Mouse (Mus musculus) embryonic facial prominence, embryonic 11.5 days (tissue): ENCODE data around the gene Tmem151a. TPM values are rescaled to one million over a fixed set of nuclear protein-coding genes. Genes with fewer than 3 reads are reported as not detected.
A peak's percentile ranks its signal among the peaks of the same experiment; 100 is the strongest.

Experiments used
- ATAC-seq: fragments of 200-750 bp; cut with Nextera tagmentation; replicated peaks from 2 replicates; pipeline ENCODE4 v1.8.0; 2017; ENCODE audit warnings: low read depth; ENCODE audit not compliant: insufficient number of reproducible peaks, low FRiP score, low TSS enrichment
- DNase-seq: peaks from one replicate; pipeline ENCODE4 v3.0.0-alpha.2; 2015; ENCODE audit warnings: low spot score
- H3K27ac ChIP-seq: fragments of 300-500 bp; sonication (generic); replicated peaks from 2 replicates; pipeline ENCODE4 v1.5.1; 2014; ENCODE audit warnings: mild to moderate bottlenecking, low read depth, low read length, control low read depth
- H3K27me3 ChIP-seq: fragments of 300-500 bp; sonication (generic); 2 replicates; pipeline ENCODE4 v1.6.1; 2014; ENCODE audit warnings: mild to moderate bottlenecking, low read length, moderate library complexity, mixed read lengths; ENCODE audit not compliant: control insufficient read depth, insufficient read depth
- H3K36me3 ChIP-seq: fragments of 300-500 bp; sonication (generic); replicated peaks from 2 replicates; pipeline ENCODE4 v1.6.1; 2014; ENCODE audit warnings: low read depth, mild to moderate bottlenecking, low read length, moderate library complexity, mixed read lengths; ENCODE audit not compliant: control insufficient read depth, insufficient read depth
- H3K4me1 ChIP-seq: fragments of 300-500 bp; sonication (generic); 2 replicates; pipeline ENCODE4 v1.6.1; 2014; ENCODE audit warnings: low read length, mixed read lengths; ENCODE audit not compliant: control insufficient read depth, insufficient read depth
- H3K4me2 ChIP-seq: fragments of 300-500 bp; sonication (generic); 2 replicates; pipeline ENCODE4 v1.6.1; 2014; ENCODE audit warnings: low read depth, mild to moderate bottlenecking, control low read depth, low read length, moderate library complexity
- H3K4me3 ChIP-seq: fragments of 300-500 bp; sonication (generic); 2 replicates; pipeline ENCODE4 v1.5.1; 2014; ENCODE audit warnings: low read depth, low read length, control low read depth
- H3K9ac ChIP-seq: fragments of 300-500 bp; sonication (generic); replicated peaks from 2 replicates; pipeline ENCODE4 v1.6.1; 2014; ENCODE audit warnings: mild to moderate bottlenecking, control low read depth, low read length
- H3K9me3 ChIP-seq: fragments of 300-500 bp; sonication (generic); replicated peaks from 2 replicates; pipeline ENCODE4 v1.6.1; 2016; ENCODE audit warnings: mild to moderate bottlenecking, low read length, inconsistent platforms, mixed read lengths; ENCODE audit not compliant: control insufficient read depth
- WGBS: fragments of 180-500 bp; shearing (Covaris S2); extraction: QIAGEN DNeasy Blood & Tissue Kit; methylation state at CpG from one replicate; pipeline ENCODE4 v1.1.7; 2014; 5-methylcytosine and 5-hydroxymethylcytosine counted together
- polyA plus RNA-seq: library from polyadenylated mRNA; unstranded; fragments of >200 nt; fragmentation: Nextera tagmentation; extraction: Ambion mirVana; gene quantifications from 2 replicates; pipeline ENCODE4 v1.2.1, GENCODE M21; 2014

Tmem151a gene
- polyA plus RNA-seq, 1 experiment from 2014 or later: 2.1 TPM

- Histone ChIP-seq H3K27me3 (no peaks in the 10 kb centered on the region), H3K27ac (no peak overlapping the region), H3K9me3 (no peaks in the 10 kb centered on the region), H3K4me1 (peaks cover 22% of the 10 kb centered on the region), H3K4me2 (no peak overlapping the region), H3K9ac (no peak overlapping the region), H3K4me3 (no peak overlapping the region), H3K36me3 (no peaks in the 10 kb centered on the region)
- no peak for ATAC-seq
- WGBS: 87% methylated on average over 5 of the region's 5 CpGs
- no peak for DNase-seq
Measured at GRCm38 (mm10) chr19:5062041-5062440, 23.3 kb downstream of the Tmem151a start.

GRCm38 (mm10) chr19:5060365-5061330, 24.7 kb downstream of the Tmem151a start:
- Histone ChIP-seq H3K27ac (0 out of 2 replicates have a peak overlapping the region, but pooled peaks have one; percentile 16), H3K4me3 (no peak overlapping the region), H3K9me3 (no peaks in the 10 kb centered on the region), H3K4me2 (no peak overlapping the region), H3K4me1 (peaks cover 22% of the 10 kb centered on the region), H3K9ac (no peak overlapping the region), H3K36me3 (no peaks in the 10 kb centered on the region), H3K27me3 (no peaks in the 10 kb centered on the region)
- DNase-seq (no peak), ATAC-seq (no peak)
- 45% methylated on average over 5 of the region's 5 CpGs for WGBS

- Histone ChIP-seq H3K27ac (peak overlapping the region; percentile 39; the same call in 1 of the 2 replicates), H3K9ac (peak overlapping the region; percentile 15; the same call in 1 of the 2 replicates), H3K4me1 (peaks cover 22% of the 10 kb centered on the region), H3K4me2 (no peak overlapping the region), H3K4me3 (no peak overlapping the region), H3K27me3 (no peaks in the 10 kb centered on the region), H3K36me3 (no peaks in the 10 kb centered on the region), H3K9me3 (no peaks in the 10 kb centered on the region)
- DNase-seq (peak; percentile 49), ATAC-seq (peak; percentile 14)
- 12% methylated on average over 10 of the region's 10 CpGs for WGBS
Measured at GRCm38 (mm10) chr19:5058801-5059771, 26.2 kb downstream of the Tmem151a start.

GRCm38 (mm10) chr19:5057876-5058775, 27.2 kb downstream of the Tmem151a start:
- Histone ChIP-seq H3K9me3 (no peaks in the 10 kb centered on the region), H3K36me3 (no peaks in the 10 kb centered on the region), H3K27me3 (peaks cover 6% of the 10 kb centered on the region; the same call in 1 of the 2 replicates), H3K27ac (no peak overlapping the region; the same call in 1 of the 2 replicates), H3K4me3 (no peak overlapping the region), H3K4me2 (no peak overlapping the region), H3K9ac (no peak overlapping the region), H3K4me1 (peaks cover 22% of the 10 kb centered on the region)
- no peak for ATAC-seq
- no peak for DNase-seq
- WGBS: 23% methylated on average over 16 of the region's 16 CpGs

GRCm38 (mm10) chr19:5056251-5056650, 29.1 kb downstream of the Tmem151a start:
- Histone ChIP-seq H3K4me3 (no peak overlapping the region), H3K9me3 (no peaks in the 10 kb centered on the region), H3K4me1 (peaks cover 22% of the 10 kb centered on the region), H3K4me2 (no peak overlapping the region), H3K36me3 (no peaks in the 10 kb centered on the region), H3K27ac (no peak overlapping the region), H3K9ac (peak overlapping the region; percentile 15; the same call in 1 of the 2 replicates), H3K27me3 (peaks cover 23% of the 10 kb centered on the region)
- 10% methylated on average over 6 of the region's 6 CpGs for WGBS
- no peak; the same call in 1 of the 2 replicates for ATAC-seq
- peak; percentile 89 for DNase-seq

- Histone ChIP-seq H3K4me1 (peaks cover 12% of the 10 kb centered on the region), H3K4me3 (no peak overlapping the region), H3K9ac (no peak overlapping the region), H3K27ac (no peak overlapping the region), H3K36me3 (no peaks in the 10 kb centered on the region; the same call in 1 of the 2 replicates), H3K27me3 (peaks cover 23% of the 10 kb centered on the region), H3K4me2 (no peak overlapping the region), H3K9me3 (no peaks in the 10 kb centered on the region)
- ATAC-seq: no peak
- DNase-seq: peak; percentile 73
- 22% methylated on average over 9 of the region's 9 CpGs for WGBS
Measured at GRCm38 (mm10) chr19:5053909-5054308, 31.4 kb downstream of the Tmem151a start.

GRCm38 (mm10) chr19:5052853-5053252, 32.5 kb downstream of the Tmem151a start:
- Histone ChIP-seq H3K27ac (no peak overlapping the region), H3K27me3 (peaks cover 23% of the 10 kb centered on the region), H3K4me1 (peaks cover 3% of the 10 kb centered on the region)

More at GRCm38 (mm10) chr19:5052853-5053252, 32.5 kb downstream of the Tmem151a start:
- Histone ChIP-seq H3K9me3 (no peaks in the 10 kb centered on the region), H3K36me3 (peaks cover 2% of the 10 kb centered on the region), H3K4me2 (no peak overlapping the region), H3K9ac (no peak overlapping the region), H3K4me3 (no peak overlapping the region)
- 60% methylated on average over 17 of the region's 17 CpGs for WGBS
- no peak for ATAC-seq
- no peak for DNase-seq
